Mouse (Mus musculus): ENCODE data around the gene Taf8. TPM values are rescaled to one million over a fixed set of nuclear protein-coding genes. Genes with fewer than 3 reads are reported as not detected.

The Taf8 gene
- total RNA-seq, 2 experiments from 2014 or later, result 14.7 to 32.1 TPM

DNA sequence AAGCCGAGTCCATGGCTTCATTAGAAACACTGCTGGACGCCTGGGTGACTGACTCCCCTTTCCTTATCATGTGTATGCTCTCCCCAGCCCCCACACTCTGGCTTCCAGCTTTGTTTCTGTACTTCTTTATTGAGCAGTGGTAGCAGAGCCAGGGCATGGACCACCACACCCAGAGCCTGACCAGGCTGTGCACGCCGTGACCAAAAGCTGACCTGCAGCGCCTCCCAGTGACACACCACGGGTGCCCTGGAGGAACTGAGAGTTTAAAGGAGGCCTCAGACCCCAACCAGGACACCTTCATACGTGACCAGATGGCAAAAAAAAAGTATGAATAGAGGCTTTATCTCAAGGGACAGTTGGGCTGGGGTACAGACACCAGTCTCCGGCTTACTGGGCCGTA lies 11.3 kb downstream of the Taf8 start:
- ATAC-seq (replicated peaks; ENCODE audit: poor library complexity), result no peak

DNA sequence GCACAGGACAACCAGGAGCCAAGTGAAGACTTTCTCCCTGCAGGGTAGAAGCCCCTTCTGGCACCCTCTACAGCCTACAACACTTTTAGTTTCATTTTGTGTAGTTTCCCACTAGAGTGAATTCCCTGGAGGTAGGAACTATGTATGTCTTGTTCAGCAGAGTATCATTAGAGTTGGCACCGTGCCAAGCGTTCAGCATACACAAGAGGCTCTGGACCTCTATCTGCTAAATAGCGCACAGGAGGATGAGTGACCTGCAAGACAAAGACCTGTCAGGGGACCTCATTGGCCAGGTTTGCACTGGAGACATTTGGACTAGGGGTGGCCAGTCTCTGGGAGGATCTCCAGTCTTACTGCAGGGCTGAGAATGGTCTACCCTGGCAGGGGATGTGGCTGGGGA lies 16.3 kb downstream of the Taf8 start:
- 0 out of 2 replicates have a peak, but pooled peaks have one; percentile 8 for ATAC-seq (replicated peaks; ENCODE audit: poor library complexity)

DNA sequence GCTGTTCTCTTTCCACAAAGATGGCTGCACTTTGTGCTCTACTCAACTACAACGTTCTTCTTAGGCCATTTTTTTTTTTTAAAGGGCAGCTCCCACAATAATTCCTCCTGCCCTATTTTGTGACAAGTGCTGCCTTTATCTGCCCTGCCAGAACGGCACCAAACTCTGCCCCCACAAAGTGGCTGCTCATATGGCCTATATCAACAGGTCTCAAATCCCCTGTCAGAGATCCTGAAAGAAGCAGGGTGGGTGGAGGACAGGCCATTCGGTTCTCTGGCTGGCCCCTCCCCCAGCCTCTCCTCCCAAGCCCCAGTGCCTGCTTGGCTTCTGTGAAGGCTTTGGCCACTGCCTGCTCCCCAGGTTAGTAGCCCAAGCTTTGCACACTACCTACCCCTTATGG lies 17.1 kb downstream of the Taf8 start:
- peak; percentile 47; the same call in 1 of the 2 replicates for ATAC-seq (replicated peaks; ENCODE audit: poor library complexity)

DNA sequence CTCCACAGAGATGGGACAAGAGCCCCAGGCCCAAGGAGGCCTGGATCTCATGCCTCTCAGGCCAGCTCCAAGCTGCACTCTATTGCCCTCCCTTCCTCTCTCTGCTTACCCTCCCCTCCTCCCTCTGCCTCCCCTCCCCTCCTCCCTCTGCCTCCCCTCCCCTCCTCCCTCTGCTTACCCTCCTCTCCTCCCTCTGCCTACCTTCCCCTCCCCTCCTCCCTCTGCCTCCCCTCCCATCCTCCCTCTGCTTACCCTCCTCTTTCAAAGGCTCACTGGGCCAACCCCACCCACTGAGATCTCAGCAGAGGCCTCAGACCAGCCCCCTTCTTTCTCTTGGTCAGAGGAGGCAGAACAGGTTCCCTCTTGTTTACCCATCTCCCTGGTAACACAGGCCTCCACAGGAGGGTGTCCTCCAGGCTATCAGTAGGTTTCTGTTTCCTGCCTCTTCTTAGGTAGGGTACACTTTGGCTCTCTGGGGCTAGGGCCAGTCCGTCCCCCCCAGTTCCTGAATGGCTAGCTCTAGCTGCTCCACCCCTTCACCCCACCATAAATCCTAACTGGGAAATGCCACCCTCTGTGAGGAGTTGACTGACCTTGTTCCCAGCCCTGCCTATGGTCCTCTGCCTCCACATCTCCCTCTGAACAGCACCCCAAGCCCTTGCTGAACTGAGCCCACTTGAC lies 17.7 kb downstream of the Taf8 start:
- peak; percentile 65 for ATAC-seq (replicated peaks; ENCODE audit: poor library complexity)

DNA sequence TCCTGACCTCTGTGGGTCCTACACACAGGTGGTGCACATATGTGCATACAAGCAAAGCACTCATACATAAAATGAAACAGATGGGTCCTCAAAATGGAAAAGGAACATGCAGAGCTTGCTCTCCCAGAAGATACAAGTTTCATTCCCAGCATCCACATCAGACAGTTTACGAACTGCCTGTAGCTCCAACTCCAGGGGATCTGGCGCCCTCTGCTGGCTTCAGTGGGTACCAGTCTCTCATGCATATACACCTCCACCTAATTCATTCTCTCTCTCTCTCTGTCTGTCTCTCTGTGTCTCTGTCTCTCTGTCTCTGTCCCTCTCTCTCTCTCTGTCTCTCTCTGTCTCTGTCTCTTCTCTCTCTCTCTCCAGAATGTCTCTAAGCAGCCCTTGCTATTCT lies 19.7 kb downstream of the Taf8 start:
- peak; percentile 56 for ATAC-seq (replicated peaks; ENCODE audit: poor library complexity)

DNA sequence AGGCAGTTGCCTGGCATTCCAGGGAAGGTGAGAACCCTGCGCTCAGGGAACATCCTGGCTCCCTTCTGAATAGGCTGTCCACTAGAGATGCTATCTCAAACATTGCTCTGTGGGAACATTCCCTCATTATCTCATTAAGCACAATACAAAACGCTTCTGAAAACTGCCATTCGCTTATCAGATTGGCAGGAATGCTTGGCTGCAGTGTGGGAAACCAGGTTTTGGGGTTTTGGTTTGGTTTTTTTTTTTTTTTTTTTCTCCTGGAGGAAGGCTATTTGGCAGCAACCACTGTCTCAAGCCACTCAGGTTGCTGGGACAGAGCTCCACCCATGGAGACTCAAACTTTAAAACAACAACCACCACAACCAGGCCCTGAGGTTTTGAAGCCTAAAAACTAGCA lies 22.2 kb downstream of the Taf8 start:
- ATAC-seq (replicated peaks; ENCODE audit: poor library complexity), result no peak

DNA sequence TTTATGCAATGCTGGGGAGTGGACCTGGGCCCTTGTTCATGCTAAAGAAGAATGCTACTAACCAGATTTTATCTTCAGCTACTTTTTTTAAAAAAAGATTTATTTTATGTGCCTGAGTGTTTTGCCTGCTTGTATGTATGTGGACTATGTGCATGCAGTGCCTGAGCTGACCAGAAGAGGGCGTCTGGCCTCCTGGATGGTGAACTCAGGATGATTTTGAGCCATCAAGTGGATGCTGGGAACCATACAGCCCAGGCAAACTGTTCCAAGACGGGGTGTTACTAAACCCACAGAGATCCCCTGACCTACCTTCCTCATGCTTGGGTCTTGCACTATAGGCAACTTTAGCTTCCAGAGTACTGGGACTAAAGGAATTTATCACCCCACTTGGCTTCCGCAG lies 26.4 kb downstream of the Taf8 start:
- peak; percentile 66; the same call in 1 of the 2 replicates for ATAC-seq (replicated peaks; ENCODE audit: poor library complexity)

DNA sequence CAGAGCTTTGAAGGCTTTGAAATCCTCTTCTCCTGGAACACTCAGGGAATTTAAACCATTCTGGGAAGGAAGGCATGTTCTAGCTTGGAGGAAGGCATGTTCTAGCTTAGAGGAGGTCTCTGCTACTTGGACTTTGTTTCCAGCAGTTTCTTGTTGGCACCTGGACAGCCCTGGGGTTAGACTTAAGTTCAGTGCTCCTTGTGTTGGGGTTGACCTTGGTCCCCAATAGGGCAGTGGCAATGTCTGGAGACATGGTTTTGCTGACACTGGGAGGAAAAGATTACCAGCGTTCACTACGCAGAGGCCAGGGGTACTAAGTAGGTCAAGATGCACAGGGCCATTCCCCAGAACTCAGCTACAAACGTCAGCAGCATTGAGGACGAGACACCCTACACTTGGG lies 26.9 kb downstream of the Taf8 start:
- ATAC-seq (replicated peaks; ENCODE audit: poor library complexity), result no peak

DNA sequence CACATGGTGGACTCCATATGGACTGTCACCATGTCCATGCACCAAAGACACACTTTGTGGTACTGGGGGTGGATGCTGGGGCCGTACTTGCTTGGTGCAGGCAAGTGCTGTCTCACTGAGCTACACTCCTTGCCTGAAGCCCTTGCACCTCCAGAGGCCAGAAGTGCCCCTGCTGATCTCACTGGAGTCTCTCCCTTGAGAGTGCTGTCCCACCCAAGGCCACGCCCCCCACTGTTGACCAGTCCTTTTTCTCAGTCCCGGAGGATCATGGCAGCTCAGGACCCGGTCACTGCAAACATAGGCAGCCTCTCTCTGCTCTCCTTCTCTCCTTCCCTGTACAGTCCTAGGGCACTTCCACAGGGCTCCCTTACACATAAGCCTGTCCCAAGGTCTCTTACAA lies 27.8 kb downstream of the Taf8 start:
- no peak for ATAC-seq (replicated peaks; ENCODE audit: poor library complexity)

DNA sequence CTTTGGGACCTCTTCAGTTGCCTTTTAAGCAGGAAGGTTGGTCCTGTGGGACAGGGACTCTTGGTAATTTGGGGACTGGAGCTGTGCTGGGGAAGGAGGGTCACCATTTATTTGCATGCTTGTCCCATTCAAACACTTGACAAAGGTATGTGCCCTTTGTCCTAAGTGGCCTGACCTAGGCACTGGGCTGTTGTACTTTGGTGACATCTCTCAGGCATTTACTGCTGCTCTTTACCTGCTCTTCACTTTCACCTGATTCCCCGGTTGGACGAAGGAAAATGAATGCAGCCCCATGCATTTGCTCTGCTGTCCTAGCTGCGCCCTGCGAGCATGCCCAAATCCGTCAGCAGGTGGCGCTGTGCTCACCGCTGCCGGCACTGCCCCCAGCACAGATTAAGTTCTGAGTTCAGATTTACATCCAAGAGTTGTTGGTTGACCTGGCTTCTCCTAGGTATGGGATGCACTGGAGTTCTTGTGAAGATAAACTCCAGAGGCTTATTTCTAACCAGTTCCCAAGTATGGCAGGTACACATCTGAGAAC lies 28.6 kb downstream of the Taf8 start:
- ATAC-seq (replicated peaks; ENCODE audit: poor library complexity), result peak; percentile 87

DNA sequence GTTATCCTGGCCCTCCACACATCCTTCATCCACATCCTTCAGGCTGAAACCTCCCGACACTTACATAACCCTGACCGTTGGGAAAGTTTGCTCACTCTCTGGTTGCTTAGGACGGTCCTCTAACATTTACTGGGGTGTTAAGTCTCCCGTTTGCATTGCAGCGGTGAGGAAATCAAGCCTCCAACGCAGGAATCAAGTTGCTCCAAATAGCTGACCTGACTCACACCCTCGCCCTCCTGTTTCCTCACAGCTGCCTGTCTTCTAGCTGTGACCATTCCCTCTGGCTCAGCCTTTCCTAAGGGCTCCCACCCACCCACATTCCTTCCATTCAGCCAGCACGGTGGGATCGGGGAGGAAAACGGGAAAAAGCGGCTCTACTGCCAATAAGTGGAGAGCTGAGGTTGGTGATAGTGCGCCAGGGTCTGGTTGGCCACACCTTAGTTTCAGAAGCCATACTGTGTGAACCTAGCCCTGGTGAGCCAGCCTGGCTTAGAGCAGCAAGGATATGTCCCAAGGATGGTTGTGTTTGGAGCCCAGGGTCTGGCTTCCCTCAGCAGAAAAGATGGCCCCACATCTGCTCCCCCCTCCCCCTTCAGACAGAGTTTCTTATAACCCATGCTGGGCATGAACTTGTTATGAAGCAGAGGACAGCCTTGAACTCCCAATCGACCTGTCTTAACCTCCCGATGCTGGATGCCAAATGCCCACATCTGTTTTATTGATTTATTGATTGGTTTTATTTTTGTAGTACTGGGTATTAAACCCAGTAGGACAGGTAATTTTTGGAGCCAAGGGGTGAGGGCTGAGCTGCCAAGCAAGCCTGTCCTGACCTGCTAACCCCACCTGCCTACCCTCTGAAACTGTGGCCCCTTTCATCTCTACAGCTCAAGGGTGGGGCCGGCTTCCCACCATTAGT lies 29.4 kb downstream of the Taf8 start:
- no peak for ATAC-seq (replicated peaks; ENCODE audit: poor library complexity)

DNA sequence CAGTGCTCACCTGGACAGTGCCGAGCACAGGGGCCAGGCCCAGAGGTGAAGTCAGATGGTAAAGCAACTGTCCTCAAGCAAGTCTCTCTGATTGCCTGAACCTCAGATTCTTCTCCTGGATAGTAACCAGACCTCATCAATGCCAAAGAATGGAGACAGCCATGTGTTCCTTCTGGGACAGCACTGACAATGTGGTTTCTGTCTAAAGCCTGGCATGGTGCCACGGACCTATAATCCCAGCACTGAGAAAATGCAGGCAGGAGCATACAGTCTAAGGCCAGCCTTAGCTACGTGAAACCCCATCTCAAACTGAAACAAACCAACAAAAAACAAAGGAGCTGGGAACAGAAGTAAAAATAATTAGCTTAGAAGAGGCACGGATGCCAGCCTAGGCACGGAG lies 31.4 kb downstream of the Taf8 start:
- no peak for ATAC-seq (replicated peaks; ENCODE audit: poor library complexity)

DNA sequence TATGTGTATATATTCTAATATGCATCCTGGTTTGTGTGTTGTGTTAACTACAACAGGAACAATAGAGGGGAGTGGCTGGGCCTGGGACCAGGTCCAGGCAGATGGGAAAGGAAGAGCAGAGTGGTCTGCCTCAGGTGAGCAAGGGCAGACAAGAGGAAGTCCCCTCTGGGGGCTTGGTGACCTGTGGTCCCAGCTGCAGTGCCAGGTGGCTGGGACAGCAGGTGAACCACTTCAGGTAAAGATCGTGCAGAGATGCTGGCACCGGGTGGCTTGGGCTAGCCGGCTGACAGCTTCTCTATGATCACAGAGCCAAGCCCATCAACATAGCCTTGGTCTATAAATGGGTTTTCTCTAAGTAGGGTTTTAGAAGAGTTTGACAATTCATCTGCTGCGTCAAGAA lies 32.0 kb downstream of the Taf8 start:
- ATAC-seq (replicated peaks; ENCODE audit: poor library complexity), result no peak

DNA sequence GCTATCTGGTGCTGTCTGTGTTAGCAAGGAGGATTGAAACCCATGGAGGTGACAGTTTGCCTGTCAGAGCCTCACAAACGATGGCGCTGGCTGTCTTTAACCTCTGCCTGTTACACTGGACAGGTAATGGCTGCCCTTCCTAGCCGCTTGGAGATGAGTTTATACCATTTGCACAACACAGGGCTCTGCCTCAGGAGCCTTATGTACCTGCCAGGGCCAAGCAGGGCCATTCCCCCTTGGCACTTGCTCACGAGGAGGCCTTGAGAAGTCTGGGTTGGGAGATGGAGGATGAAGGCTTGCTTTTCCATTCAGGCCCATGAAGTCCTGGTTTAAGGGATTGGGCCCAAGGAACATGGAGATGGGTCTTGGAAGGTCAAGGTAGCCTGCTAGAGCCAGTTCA lies 32.5 kb downstream of the Taf8 start:
- ATAC-seq (replicated peaks; ENCODE audit: poor library complexity), result no peak

DNA sequence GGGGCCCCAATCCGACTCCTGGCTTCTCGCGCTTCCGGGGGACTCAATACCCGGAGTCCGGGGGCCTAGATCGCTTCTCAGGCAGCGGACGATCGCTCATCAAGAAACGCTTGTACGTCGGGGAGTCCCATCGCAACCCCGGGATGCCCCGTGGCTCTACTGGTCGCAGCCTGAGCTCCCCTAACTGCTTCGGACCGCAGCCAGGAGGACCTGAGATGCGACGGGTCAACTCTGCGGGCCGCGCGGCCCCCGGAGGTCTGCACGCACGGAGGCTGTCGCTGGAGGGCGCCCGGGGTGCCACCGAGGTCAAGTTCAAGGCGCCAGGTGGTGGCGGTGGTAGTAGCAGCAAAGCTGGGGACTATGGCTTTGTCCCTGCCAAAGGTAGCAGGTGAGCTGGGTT lies 33.6 kb downstream of the Taf8 start:
- ATAC-seq (replicated peaks; ENCODE audit: poor library complexity), result no peak

DNA sequence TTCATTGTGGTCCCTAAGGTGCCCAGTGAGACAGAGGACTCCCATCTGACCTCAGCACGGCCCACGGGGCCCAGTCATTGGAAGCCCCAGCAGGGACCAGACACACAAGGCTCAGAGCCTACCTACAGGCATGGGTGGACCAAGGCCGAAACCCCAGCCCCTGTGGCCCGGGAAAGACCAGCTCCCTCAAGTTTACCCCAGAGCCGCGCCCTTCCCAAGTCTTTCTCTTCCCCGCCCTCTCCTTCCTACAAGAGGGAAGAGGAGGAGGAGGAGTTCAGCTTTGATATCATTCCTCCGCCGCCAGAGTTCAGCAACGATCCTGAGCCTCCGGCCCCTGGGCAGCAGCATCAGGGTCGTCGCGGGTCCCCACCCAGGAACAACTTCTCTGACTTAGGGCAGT lies 34.0 kb downstream of the Taf8 start:
- ATAC-seq (replicated peaks; ENCODE audit: poor library complexity), result no peak

DNA sequence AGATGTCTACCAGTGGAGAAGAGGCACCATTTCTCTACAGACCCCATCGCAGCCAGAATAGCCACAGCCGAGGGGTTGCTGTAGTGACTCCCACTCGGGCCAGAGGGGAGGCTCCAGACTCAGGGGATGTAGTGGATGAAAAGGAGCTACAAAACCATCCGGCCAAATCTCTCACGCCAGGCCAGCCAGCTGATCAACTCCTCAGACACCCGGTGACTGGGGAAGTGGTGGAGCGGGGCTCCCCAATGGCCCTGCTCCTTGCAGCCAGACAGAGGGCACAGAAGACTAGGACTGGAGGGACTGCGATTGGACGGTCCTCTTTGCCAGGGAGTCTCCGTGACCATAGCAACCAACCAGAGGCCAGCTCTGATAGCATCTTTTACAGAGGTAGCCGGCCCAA lies 34.4 kb downstream of the Taf8 start:
- ATAC-seq (replicated peaks; ENCODE audit: poor library complexity), result no peak

DNA sequence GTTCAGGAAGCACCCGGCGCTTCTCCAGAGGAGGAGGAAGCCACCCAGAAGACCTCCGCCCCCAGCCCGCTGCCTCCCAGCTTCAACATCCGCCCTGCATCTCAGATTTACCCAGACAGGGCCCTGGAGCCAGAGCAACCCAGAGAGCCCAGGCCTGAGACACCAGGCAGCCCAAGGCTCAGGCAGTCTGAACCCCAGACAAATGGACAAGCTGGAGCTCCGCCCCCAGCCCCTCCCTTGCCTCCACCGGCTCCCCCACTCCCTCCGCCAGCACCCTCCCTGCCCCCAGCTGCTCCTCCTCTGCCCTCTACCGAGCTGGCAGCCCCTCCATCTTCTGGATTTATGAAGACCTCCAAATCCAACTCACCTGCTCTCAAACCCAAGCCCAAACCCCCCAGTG lies 35.8 kb downstream of the Taf8 start:
- no peak for ATAC-seq (replicated peaks; ENCODE audit: poor library complexity)

DNA sequence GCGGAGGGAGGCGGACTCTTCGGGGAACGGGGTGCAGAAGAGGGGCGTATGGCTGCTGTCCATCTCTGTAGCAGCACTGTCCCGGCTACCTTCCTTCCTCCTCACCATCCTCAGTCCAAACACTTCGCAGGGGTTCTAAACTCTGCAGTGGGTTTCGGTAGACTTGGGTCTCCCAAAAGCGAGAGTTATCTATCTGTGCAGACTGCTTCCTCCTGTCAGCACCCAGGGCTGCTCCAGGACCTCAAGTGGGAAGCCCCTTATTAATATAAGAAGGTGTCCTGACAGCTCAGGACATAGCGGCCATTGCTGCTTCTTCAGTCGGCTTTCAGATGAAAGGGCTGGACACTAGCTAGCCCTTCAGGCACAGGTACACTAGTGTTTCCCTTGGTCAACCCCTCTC lies 37.1 kb downstream of the Taf8 start:
- ATAC-seq (replicated peaks; ENCODE audit: poor library complexity), result no peak

DNA sequence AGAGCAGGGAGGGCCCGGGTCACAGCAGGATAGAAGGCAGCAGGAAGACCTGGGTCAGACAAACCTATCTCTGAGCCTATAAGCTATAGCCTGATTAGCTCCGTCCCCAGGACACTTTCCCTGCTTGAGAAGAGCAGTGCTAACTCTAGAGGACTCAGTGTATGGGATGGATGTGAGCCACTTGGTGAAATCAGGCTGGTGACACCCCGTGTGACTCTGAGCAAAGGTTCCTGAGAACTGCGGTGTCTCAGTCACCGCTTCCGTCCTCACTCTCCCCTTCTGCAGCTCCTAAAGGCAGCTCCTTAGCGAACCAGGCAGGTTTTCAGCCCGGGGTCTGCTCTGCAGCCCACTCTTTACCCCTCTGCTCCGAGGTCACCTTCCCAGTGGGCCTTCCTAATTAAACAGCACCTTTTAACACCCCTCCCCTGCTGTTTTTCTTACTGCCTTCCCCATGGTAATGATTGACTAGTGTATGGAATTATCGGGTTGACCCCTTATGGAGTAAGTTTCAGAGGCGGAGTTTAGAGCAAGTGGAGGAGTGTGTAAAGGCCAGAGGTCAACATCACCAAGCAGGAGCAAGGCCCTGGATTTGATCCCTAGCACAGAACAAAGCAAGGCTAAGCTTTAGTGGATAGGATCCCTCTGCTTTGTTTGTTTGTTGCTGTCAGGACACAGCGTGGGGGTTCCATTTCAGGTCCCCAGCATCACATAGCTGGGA lies 37.7 kb downstream of the Taf8 start:
- ATAC-seq (replicated peaks; ENCODE audit: poor library complexity), result no peak

DNA sequence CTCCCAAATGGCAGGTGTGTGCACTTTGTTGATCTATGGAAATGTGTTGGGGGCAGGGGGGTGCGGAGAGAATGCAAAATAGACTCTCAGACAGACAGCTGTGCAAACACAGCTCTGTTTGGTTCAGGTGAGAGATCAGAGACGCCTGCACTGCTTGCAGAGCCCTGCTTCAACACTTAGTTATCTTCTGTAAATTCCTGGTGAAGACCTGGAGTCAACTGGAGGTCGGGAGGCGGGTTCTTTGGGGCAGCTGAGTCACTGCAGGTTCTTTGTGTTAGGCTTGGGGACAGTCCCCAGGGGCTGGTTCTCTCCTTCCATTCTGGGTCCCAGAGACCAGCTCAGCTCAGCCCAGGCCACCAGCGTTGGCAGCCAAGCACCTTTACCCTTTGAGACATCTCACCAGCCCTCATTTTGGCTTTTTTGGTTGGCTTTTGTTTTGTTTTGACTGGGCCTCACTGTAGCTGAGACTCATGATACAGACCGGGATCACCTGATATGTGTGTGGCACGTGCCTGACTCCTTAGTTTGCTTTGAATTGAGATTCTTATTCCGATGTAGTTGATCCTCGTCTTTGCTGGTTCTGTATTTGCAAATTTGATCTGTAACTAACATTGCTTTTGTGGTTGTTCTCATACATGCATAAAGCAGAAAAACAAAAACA lies 39.2 kb downstream of the Taf8 start:
- no peak for ATAC-seq (replicated peaks; ENCODE audit: poor library complexity)

Measured in megakaryocyte progenitor cell, adult 5-6 weeks (primary cell).